Mouse (Mus musculus): ENCODE results near the gene Gm10309.

GRCm38 (mm10) chr17:86535096-86535495, 30.1 kb upstream of the Gm10309 start:
- no peak for TF ChIP-seq CTCF (IDR thresholded peaks at IDR 0.05; ENCODE audit: extremely low read depth, insufficient read depth, low read length)
- TF ChIP-seq POLR2A (IDR thresholded peaks at IDR 0.05; ENCODE audit: extremely low read depth, insufficient read depth, low read length) = no peak

All from cortical plate, adult 2 months (tissue).